Comparison of ENCODE assay signal across 21 mouse cellular contexts in genomic region chr1:93703472-93704048, GRCm38 (mm10). TPM values are rescaled to one million over a fixed set of nuclear protein-coding genes. Genes with fewer than 3 reads are reported as not detected.
DNase-seq lines count a peak whose midpoint lies in the region; ATAC-seq and TF ChIP-seq lines count a peak whose summit lies in the region.
"Had no signal": no experiment of that assay in that cellular context is flagged by ENCODE, and none has a peak within 500 bp of the region (broad histone marks: within the 10 kb centered on the region; RNA-seq: fewer than 3 reads in every experiment).

No protein-coding gene starts in this region.

- no peaks in the 10 kb centered on the region for H3K27me3 ChIP-seq in midbrain, embryonic 11.5 days (ENCODE audit: control insufficient read depth, insufficient read depth, low read length)
- H3K27me3 ChIP-seq in midbrain, embryonic 10.5 days (ENCODE audit: low read depth, poor library complexity, severe bottlenecking) = no peaks in the 10 kb centered on the region
- H3K27me3 ChIP-seq in intestine, postnatal 0 days (replicated peaks; ENCODE audit: control insufficient read depth, insufficient read depth, low read length) = no peaks in the 10 kb centered on the region
- no peaks in the 10 kb centered on the region for H3K27me3 ChIP-seq in stomach, embryonic 16.5 days (ENCODE audit: control insufficient read depth, insufficient read depth, low read length)
- H3K27me3 ChIP-seq: embryonic facial prominence, embryonic 12.5 days; embryonic facial prominence, embryonic 15.5 days; hindbrain, embryonic 12.5 days; Patski had no signal

- H3K9ac ChIP-seq in midbrain, embryonic 11.5 days (ENCODE audit: low read length) = no peak overlapping the region
- H3K9ac ChIP-seq in intestine, postnatal 0 days (ENCODE audit: low read depth, low read length) = no peak overlapping the region
- no peak overlapping the region for H3K9ac ChIP-seq in stomach, embryonic 16.5 days (ENCODE audit: low read length)
- H3K9ac ChIP-seq: embryonic facial prominence, embryonic 12.5 days; embryonic facial prominence, embryonic 15.5 days; forebrain, postnatal 0 days; hindbrain, embryonic 12.5 days had no signal

- peak; percentile 37 for DNase-seq in midbrain, embryonic 11.5 days (ENCODE audit: low spot score, missing footprints)
- no peak for DNase-seq in midbrain, embryonic 10.5 days (ENCODE audit: low spot score)
- DNase-seq in left cerebral cortex, postnatal 25 days (ENCODE audit: low spot score in 2 of 2) = no peak
- no peak for DNase-seq in spleen, postnatal 36 days (ENCODE audit: low spot score in 2 of 2)
- DNase-seq: adrenal gland, postnatal 10 days; adrenal gland, postnatal 36 days; cerebellum, adult 18-20 months; cerebellum, adult 9-10 months; forebrain, postnatal 0 days; gastrocnemius, adult 2 months; gastrocnemius, postnatal 14 days; heart, adult 11 months had no signal

- H3K4me1 ChIP-seq in midbrain, embryonic 11.5 days (ENCODE audit: control insufficient read depth, insufficient read depth, low read length) = no peaks in the 10 kb centered on the region
- H3K4me1 ChIP-seq in midbrain, embryonic 10.5 days = no peaks in the 10 kb centered on the region
- H3K4me1 ChIP-seq in intestine, postnatal 0 days (replicated peaks; ENCODE audit: control insufficient read depth, insufficient read depth, low read length) = no peaks in the 10 kb centered on the region
- 0 out of 2 replicates have a peak, but pooled peaks cover 3% of the 10 kb centered on the region for H3K4me1 ChIP-seq in stomach, embryonic 16.5 days (ENCODE audit: control insufficient read depth, insufficient read depth, low read length)
- H3K4me1 ChIP-seq: embryonic facial prominence, embryonic 12.5 days; embryonic facial prominence, embryonic 15.5 days; hindbrain, embryonic 12.5 days had no signal

- no peak overlapping the region for H3K4me3 ChIP-seq in midbrain, embryonic 11.5 days (ENCODE audit: low read depth, low read length)
- H3K4me3 ChIP-seq in midbrain, embryonic 10.5 days = no peak overlapping the region
- no peak overlapping the region for H3K4me3 ChIP-seq in intestine, postnatal 0 days (ENCODE audit: low read depth, low read length)
- H3K4me3 ChIP-seq in stomach, embryonic 16.5 days (replicated peaks; ENCODE audit: low read length) = no peak overlapping the region
- H3K4me3 ChIP-seq: embryonic facial prominence, embryonic 12.5 days; embryonic facial prominence, embryonic 15.5 days; gastrocnemius, adult 2 months; hindbrain, embryonic 12.5 days had no signal

- no peak for ATAC-seq in midbrain, embryonic 11.5 days (ENCODE audit: low FRiP score)
- peak; percentile 88 for ATAC-seq in intestine, postnatal 0 days
- peak; percentile 87 for ATAC-seq in stomach, embryonic 16.5 days (ENCODE audit: insufficient read depth, low FRiP score)
- no peak for ATAC-seq in megakaryocyte progenitor cell, adult 5-6 weeks (replicated peaks; ENCODE audit: poor library complexity)
- ATAC-seq: forebrain, embryonic 14.5 days; forebrain, postnatal 0 days; Patski had no signal

- no peaks in the 10 kb centered on the region for H3K36me3 ChIP-seq in midbrain, embryonic 11.5 days (ENCODE audit: control insufficient read depth, insufficient read depth, low read length)
- peaks cover 26% of the 10 kb centered on the region for H3K36me3 ChIP-seq in midbrain, embryonic 10.5 days
- peaks cover 10% of the 10 kb centered on the region for H3K36me3 ChIP-seq in intestine, postnatal 0 days (ENCODE audit: control insufficient read depth, insufficient read depth)
- no peaks in the 10 kb centered on the region for H3K36me3 ChIP-seq in stomach, embryonic 16.5 days (ENCODE audit: control insufficient read depth, insufficient read depth, low read length)

- TF ChIP-seq CTCF in intestine, postnatal 0 days (IDR thresholded peaks at IDR 0.05; ENCODE audit: low read depth) = no peak

- H3K27ac ChIP-seq in midbrain, embryonic 11.5 days (ENCODE audit: low read depth, low read length) = no peak overlapping the region
- H3K27ac ChIP-seq in midbrain, embryonic 10.5 days (replicated peaks) = no peak overlapping the region
- 0 out of 2 replicates have a peak overlapping the region, but pooled peaks have one; percentile 7 for H3K27ac ChIP-seq in intestine, postnatal 0 days (ENCODE audit: low read depth, low read length)
- H3K27ac ChIP-seq in stomach, embryonic 16.5 days (ENCODE audit: low read length) = peak overlapping the region; percentile 54
- H3K27ac ChIP-seq: embryonic facial prominence, embryonic 12.5 days; embryonic facial prominence, embryonic 15.5 days; gastrocnemius, adult 2 months; hindbrain, embryonic 12.5 days had no signal

- intact Hi-C loops in left cerebral cortex, postnatal 25 days (cut with DNase I) = no loop called here

- no peak overlapping the region for H3K4me2 ChIP-seq in midbrain, embryonic 11.5 days
- H3K4me2 ChIP-seq in intestine, postnatal 0 days (replicated peaks; ENCODE audit: low read depth) = no peak overlapping the region
- H3K4me2 ChIP-seq in stomach, embryonic 16.5 days (ENCODE audit: low read depth, low read length) = no peak overlapping the region
- H3K4me2 ChIP-seq: embryonic facial prominence, embryonic 12.5 days; embryonic facial prominence, embryonic 15.5 days; heart, embryonic 11.5 days; hindbrain, embryonic 12.5 days had no signal

- 94% methylated on average over 10 of the region's 10 CpGs for WGBS in midbrain, embryonic 11.5 days
- WGBS in midbrain, embryonic 10.5 days = 91% methylated on average over 10 of the region's 10 CpGs
- 53% methylated on average over 10 of the region's 10 CpGs for WGBS in intestine, postnatal 0 days
- WGBS in stomach, embryonic 16.5 days = 74% methylated on average over 10 of the region's 10 CpGs

- no peaks in the 10 kb centered on the region for H3K9me3 ChIP-seq in midbrain, embryonic 11.5 days (ENCODE audit: control insufficient read depth, low read length)
- no peaks in the 10 kb centered on the region for H3K9me3 ChIP-seq in midbrain, embryonic 10.5 days (replicated peaks)
- no peaks in the 10 kb centered on the region for H3K9me3 ChIP-seq in intestine, postnatal 0 days (ENCODE audit: control insufficient read depth)
- no peaks in the 10 kb centered on the region for H3K9me3 ChIP-seq in stomach, embryonic 16.5 days (replicated peaks; ENCODE audit: control insufficient read depth, low read length)
- H3K9me3 ChIP-seq: embryonic facial prominence, embryonic 12.5 days; embryonic facial prominence, embryonic 15.5 days; hindbrain, embryonic 12.5 days had no signal

RNA-seq across cellular contexts. Expression of gene Bok, which starts 18.1 kb away (rescaled TPM):
- 26.6 and 31.3 TPM in 2 replicates for polyA plus RNA-seq in midbrain, embryonic 11.5 days (2014; fragmentation: Nextera tagmentation; extraction: Ambion mirVana)
- polyA plus RNA-seq in midbrain, embryonic 10.5 days (2016; fragmentation: Nextera tagmentation; extraction: Ambion mirVana) = 42.9 and 43.8 TPM in 2 replicates
- 54.4 and 57.2 TPM in 2 replicates for polyA plus RNA-seq in intestine, postnatal 0 days (2015; fragmentation: Nextera tagmentation; extraction: Ambion mirVana)
- polyA plus RNA-seq in stomach, embryonic 16.5 days (2015; fragmentation: Nextera tagmentation; extraction: Ambion mirVana) = 64.5 and 66.8 TPM in 2 replicates
- 10 to 100 TPM; 23.6 to 27.5 TPM for total RNA-seq in left cerebral cortex, postnatal 25 days (2021)
- total RNA-seq in megakaryocyte progenitor cell, adult 5-6 weeks (2015) = 0.17 TPM in 1 of 2 replicates, not detected in the other
- total RNA-seq in megakaryocyte progenitor cell, adult 5-6 weeks (2017) = 0.92 TPM in 1 of 2 replicates, not detected in the other

RNA-seq across cellular contexts. Expression of gene Stk25, which starts 45.1 kb away (rescaled TPM):
- 187 and 198 TPM in 2 replicates for polyA plus RNA-seq in midbrain, embryonic 11.5 days (2014; fragmentation: Nextera tagmentation; extraction: Ambion mirVana)
- 165 and 198 TPM in 2 replicates for polyA plus RNA-seq in midbrain, embryonic 10.5 days (2016; fragmentation: Nextera tagmentation; extraction: Ambion mirVana)
- 116 and 121 TPM in 2 replicates for polyA plus RNA-seq in intestine, postnatal 0 days (2015; fragmentation: Nextera tagmentation; extraction: Ambion mirVana)
- 135 and 142 TPM in 2 replicates for polyA plus RNA-seq in stomach, embryonic 16.5 days (2015; fragmentation: Nextera tagmentation; extraction: Ambion mirVana)
- total RNA-seq in left cerebral cortex, postnatal 25 days (2021) = 100 to 1,000 TPM; 376 to 384 TPM
- total RNA-seq in megakaryocyte progenitor cell, adult 5-6 weeks (2015) = 23.4 and 28.8 TPM in 2 replicates
- 28.6 and 47.7 TPM in 2 replicates for total RNA-seq in megakaryocyte progenitor cell, adult 5-6 weeks (2017)

RNA-seq across cellular contexts. Expression of gene Atg4b, which starts 47.7 kb away (rescaled TPM):
- 94.2 and 103 TPM in 2 replicates for polyA plus RNA-seq in midbrain, embryonic 11.5 days (2014; fragmentation: Nextera tagmentation; extraction: Ambion mirVana)
- 85.6 and 92.4 TPM in 2 replicates for polyA plus RNA-seq in midbrain, embryonic 10.5 days (2016; fragmentation: Nextera tagmentation; extraction: Ambion mirVana)
- polyA plus RNA-seq in intestine, postnatal 0 days (2015; fragmentation: Nextera tagmentation; extraction: Ambion mirVana) = 66.7 and 66.9 TPM in 2 replicates
- polyA plus RNA-seq in stomach, embryonic 16.5 days (2015; fragmentation: Nextera tagmentation; extraction: Ambion mirVana) = 68.8 and 71.5 TPM in 2 replicates
- total RNA-seq in left cerebral cortex, postnatal 25 days (2021) = 10 to 100 TPM; 73.6 to 79.9 TPM
- 17.6 and 21.0 TPM in 2 replicates for total RNA-seq in megakaryocyte progenitor cell, adult 5-6 weeks (2015)
- 50.7 and 58.5 TPM in 2 replicates for total RNA-seq in megakaryocyte progenitor cell, adult 5-6 weeks (2017)

RNA-seq across cellular contexts. Expression of gene Thap4, which starts 51.1 kb away (rescaled TPM):
- polyA plus RNA-seq in midbrain, embryonic 11.5 days (2014; fragmentation: Nextera tagmentation; extraction: Ambion mirVana) = 37.5 and 39.8 TPM in 2 replicates
- 47.8 and 49.6 TPM in 2 replicates for polyA plus RNA-seq in midbrain, embryonic 10.5 days (2016; fragmentation: Nextera tagmentation; extraction: Ambion mirVana)
- polyA plus RNA-seq in intestine, postnatal 0 days (2015; fragmentation: Nextera tagmentation; extraction: Ambion mirVana) = 56.6 and 59.0 TPM in 2 replicates
- 42.7 and 51.6 TPM in 2 replicates for polyA plus RNA-seq in stomach, embryonic 16.5 days (2015; fragmentation: Nextera tagmentation; extraction: Ambion mirVana)
- total RNA-seq in left cerebral cortex, postnatal 25 days (2021) = 10 to 100 TPM; 39.6 TPM
- 40.9 and 47.0 TPM in 2 replicates for total RNA-seq in megakaryocyte progenitor cell, adult 5-6 weeks (2015)
- total RNA-seq in megakaryocyte progenitor cell, adult 5-6 weeks (2017) = 21.0 and 26.2 TPM in 2 replicates

Comparison
In these comparisons a context has a peak if more than half of its experiments do, and no peak if none do; other contexts are left out.
1. ATAC-seq: peak in intestine, postnatal 0 days (single experiment) and stomach, embryonic 16.5 days (single experiment); none in midbrain, embryonic 11.5 days (single experiment) and megakaryocyte progenitor cell, adult 5-6 weeks (single experiment).
2. H3K27ac ChIP-seq: peak in intestine, postnatal 0 days (single experiment) and stomach, embryonic 16.5 days (single experiment); none in midbrain, embryonic 11.5 days (single experiment) and midbrain, embryonic 10.5 days (single experiment).